Mouse (Mus musculus): ENCODE data around the gene Zfp319.

- no peak for TF ChIP-seq CTCF (IDR thresholded peaks at IDR 0.05; ENCODE audit: control insufficient read depth, insufficient read depth, insufficient replicate concordance, low read depth, low read length)
- no peak for TF ChIP-seq POLR2A (IDR thresholded peaks at IDR 0.05; ENCODE audit: control insufficient read depth, low read depth, low read length)
Observed at GRCm38 (mm10) chr8:95327866-95328465, 3.8 kb downstream of the Zfp319 start.
